Mouse (Mus musculus): Measurements from ENCODE around the gene Lactb. TPM values are rescaled to one million over a fixed set of nuclear protein-coding genes. Genes with fewer than 3 reads are reported as not detected.
"Not testable (repeated sequence)": the region's sequence is repeated elsewhere in the genome, so short reads cannot be mapped to it uniquely, and the experiment has no call there.

Lactb gene
- total RNA-seq, 2 experiments from 2014 or later = 15.4 to 20.0 TPM

- no peak for DNase-seq (ENCODE audit: low spot score in 2 of 2)
Observed at GRCm38 (mm10) chr9:66922076-66922475, 53.2 kb downstream of the Lactb start.

DNA sequence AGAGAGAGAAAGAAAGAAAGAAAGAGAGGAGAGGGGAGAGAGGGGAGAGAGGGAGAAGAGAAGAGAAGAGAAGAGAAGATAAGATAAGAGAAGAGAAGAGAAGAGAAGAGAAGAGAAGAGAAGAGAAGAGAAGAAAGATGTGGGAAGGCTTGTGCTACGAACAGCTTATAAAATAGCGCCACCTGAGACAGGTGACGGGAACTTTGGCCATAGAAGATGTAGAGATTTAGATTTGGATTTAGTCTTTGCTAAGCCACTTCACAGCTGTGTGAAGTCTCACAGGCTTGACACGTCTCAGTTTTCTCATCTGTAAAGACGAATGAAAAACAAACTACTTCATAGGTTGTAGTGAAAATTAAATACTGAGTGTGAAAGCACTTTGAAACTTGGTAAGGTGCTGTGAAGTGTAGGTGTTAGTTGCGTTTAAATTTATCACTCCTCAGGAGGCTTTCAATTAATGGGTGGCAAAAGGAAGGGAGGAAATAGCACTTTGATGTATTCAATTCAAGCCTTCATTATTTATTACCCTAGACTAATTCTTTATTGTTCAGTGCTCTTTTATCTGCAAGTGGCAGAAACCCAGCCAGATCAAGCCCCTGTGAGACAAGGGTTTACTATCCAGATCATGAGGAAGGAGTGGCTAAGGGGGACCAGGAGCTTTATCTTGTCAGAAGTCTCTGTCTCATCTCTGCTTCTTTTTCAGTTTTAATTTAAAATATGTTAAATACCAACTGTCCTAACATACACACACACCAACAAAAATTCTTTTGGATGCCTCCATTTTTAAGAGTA is 54.6 kb downstream of the Lactb start:
- DNase-seq (ENCODE audit: low spot score in 2 of 2) = no peak

- DNase-seq (ENCODE audit: low spot score in 2 of 2) = no peak
Observed at GRCm38 (mm10) chr9:66919981-66920380, 55.3 kb downstream of the Lactb start.

GRCm38 (mm10) chr9:66919382-66919971 is 55.8 kb downstream of the Lactb start, which contains the start of gene Rab8b:
TSS of gene Rab8b (minus strand) at chr9:66919687.
- peak; percentile 93 to 95 for DNase-seq (ENCODE audit: low spot score in 2 of 2)

DNA sequence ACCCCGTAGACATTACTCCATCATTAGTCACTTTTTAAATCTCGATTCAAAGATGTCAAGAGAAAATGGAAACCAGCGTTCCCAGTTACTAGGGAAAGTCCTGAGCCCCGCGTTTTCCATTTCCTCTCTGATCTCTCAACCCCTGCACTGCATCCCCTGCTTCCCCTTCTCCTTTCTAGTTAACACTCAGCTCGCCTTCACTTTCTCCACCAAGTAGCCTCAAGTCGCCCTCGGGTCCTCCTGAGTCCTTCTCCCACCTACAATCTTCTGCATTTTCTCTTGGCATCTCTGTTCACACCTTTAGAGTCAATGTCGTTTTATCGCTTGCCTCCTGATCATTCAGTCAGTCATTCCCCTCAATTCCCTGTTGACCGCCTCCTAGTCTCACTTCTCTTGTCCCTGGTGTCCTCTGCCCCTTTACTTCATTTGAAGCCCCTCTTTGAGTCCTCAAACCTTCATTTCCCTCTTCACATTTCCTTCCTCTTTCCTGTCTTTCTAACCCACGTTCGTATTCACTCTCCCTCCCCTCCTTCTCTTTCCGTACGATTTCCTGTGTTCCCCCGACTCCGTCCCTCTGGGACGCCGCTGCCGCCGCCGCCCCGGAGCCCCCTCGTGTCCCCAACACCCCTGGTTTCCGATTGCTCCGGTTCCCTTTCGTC is 56.5 kb downstream of the Lactb start:
- peak in 1 of 2 experiments; percentile 10 for DNase-seq (ENCODE audit: low spot score in 2 of 2)

GRCm38 (mm10) chr9:66917892-66918255 is 57.4 kb downstream of the Lactb start:
- DNase-seq (ENCODE audit: low spot score in 2 of 2) = no peak

- DNase-seq (ENCODE audit: low spot score in 2 of 2) = no peak
Observed at GRCm38 (mm10) chr9:66917216-66917891, 57.9 kb downstream of the Lactb start.

GRCm38 (mm10) chr9:66915869-66916785 is 59.2 kb downstream of the Lactb start:
- DNase-seq (ENCODE audit: low spot score in 2 of 2) = no peak

DNA sequence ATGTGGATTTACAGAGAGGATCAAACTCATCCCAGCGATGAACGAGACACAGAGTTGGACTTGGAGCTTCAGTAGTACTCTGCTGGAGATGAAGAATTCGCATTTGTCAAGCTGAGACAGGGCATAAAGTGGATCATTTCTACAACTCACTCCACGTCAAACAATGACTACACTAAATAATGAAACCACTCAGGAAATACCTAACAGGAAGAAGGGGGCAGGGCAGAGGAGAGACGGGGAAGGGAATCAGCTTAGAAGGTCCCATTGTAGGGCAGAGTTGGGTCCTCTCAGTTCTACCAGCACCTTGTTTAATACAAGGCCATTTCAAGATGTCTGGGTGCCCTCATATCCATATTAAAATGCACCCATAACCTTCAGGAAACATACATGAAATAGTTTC is 59.9 kb downstream of the Lactb start:
- DNase-seq (ENCODE audit: low spot score in 2 of 2) = no peak

DNA sequence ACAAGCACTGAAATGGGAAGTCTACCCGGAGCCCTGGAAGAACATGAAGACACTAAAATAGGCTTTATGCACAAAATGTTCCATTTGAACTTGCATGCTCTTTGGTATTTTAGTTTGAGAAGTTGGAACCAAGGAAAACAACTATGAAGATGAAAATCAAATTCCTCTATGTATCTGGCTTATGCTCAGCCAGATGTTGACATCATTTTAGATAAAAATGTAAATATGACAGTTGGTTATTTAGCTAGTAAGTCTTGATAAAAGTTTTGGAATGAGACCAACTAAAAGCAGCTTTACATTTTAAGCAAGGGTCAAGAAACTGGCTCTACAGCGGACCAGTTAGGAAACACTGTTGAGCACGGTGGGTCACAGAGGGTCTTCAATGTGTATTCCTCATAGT is 60.7 kb downstream of the Lactb start:
- DNase-seq (ENCODE audit: low spot score in 2 of 2) = no peak

GRCm38 (mm10) chr9:66913254-66913934 is 61.9 kb downstream of the Lactb start:
- not testable (repeated sequence) for DNase-seq (ENCODE audit: low spot score in 2 of 2)

DNA sequence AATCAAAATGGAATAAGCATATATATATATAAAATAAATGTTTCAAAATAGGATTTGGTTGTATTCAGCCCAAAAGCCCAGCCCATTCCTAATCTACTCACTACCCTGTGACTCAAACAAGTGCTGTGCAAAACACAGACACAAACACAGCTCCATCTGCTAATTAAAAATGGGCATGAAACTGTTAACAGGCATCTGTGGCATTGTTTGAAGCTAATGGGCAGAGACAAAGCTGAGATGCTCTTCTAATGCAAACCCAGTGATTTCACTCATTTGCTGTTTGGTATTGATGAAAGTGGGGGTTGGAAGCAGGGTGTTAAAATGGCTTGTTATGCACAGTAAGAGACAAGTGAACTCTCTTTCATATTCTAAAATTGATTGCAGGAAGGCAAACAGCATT is 63.0 kb downstream of the Lactb start:
- no peak for DNase-seq (ENCODE audit: low spot score in 2 of 2)

DNA sequence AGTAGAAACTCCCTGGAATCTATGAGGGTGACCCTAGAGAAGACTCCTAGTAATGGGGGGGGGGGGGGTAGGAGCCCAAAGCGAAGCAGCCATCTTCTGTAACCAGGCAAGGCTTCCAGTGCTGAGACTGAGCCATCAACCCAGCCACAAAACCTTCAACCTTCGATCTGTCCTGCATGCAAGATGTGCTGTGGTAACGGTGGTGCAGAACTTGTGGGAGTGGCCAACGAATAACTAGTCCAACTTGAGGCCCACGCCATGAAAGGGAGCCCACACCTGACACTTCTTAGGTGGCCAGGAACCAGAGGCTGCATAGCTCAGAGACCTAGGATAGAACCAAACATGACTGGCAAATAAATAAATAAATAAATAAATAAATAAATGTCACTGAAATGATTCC is 64.6 kb downstream of the Lactb start:
- DNase-seq (ENCODE audit: low spot score in 2 of 2) = no peak

GRCm38 (mm10) chr9:66909922-66910321 is 65.4 kb downstream of the Lactb start:
- no peak for DNase-seq (ENCODE audit: low spot score in 2 of 2)

GRCm38 (mm10) chr9:66907746-66908397 is 67.4 kb downstream of the Lactb start:
- DNase-seq (ENCODE audit: low spot score in 2 of 2) = no peak

GRCm38 (mm10) chr9:66907126-66907525 is 68.2 kb downstream of the Lactb start:
- no peak for DNase-seq (ENCODE audit: low spot score in 2 of 2)

GRCm38 (mm10) chr9:66905990-66906389 is 69.3 kb downstream of the Lactb start:
- no peak for DNase-seq (ENCODE audit: low spot score in 2 of 2)

Measured in adrenal gland, adult 18-20 months (tissue).